Mouse (Mus musculus): ENCODE results near the gene Sult3a1.
"Not testable (repeated sequence)": the region's sequence is repeated elsewhere in the genome, so short reads cannot be mapped to it uniquely, and the experiment has no call there.

- TF ChIP-seq POLR2A, CTCF (IDR thresholded peaks at IDR 0.05; ENCODE audit: extremely low read depth, insufficient read depth, low read length): not testable (repeated sequence)
Observed at GRCm38 (mm10) chr10:33901520-33901919, 44.0 kb downstream of the Sult3a1 start.
